Mouse (Mus musculus) cerebellum, adult 2 months (tissue): Measurements from ENCODE around the gene Timm17b. TPM values are rescaled to one million over a fixed set of nuclear protein-coding genes. Genes with fewer than 3 reads are reported as not detected.
"Not testable (repeated sequence)": the region's sequence is repeated elsewhere in the genome, so short reads cannot be mapped to it uniquely, and the experiment has no call there.

ENCODE experiments used
- DNase-seq, 2 experiments: peaks; one replicate each; pipeline ENCODE4 v3.0.0; 2021
- H3K27ac ChIP-seq: fragments of 200-500 bp; 2 replicates; pipeline ENCODE4 v1.5.1; 2012; ENCODE audit warnings: low read length, control low read depth, inconsistent platforms; ENCODE audit not compliant: insufficient read depth
- H3K27me3 ChIP-seq: fragments of 200-500 bp; 2 replicates; pipeline ENCODE4 v1.6.1; 2012; ENCODE audit warnings: inconsistent platforms, mild to moderate bottlenecking, low read length, moderate library complexity; ENCODE audit not compliant: control insufficient read depth, insufficient read depth
- H3K4me1 ChIP-seq: fragments of 200-500 bp; 2 replicates; pipeline ENCODE4 v1.6.1; 2011; ENCODE audit warnings: low read length; ENCODE audit not compliant: control insufficient read depth, insufficient read depth
- H3K4me3 ChIP-seq: fragments of 200-500 bp; replicated peaks from 2 replicates; pipeline ENCODE3; 2011; ENCODE audit warnings: mild to moderate bottlenecking, low read depth, low read length, control low read depth; ENCODE audit not compliant: insufficient read depth
- CTCF ChIP-seq: fragments of 200-500 bp; IDR thresholded peaks from 2 replicates; pipeline ENCODE4 v1.5.1; 2011; ENCODE audit warnings: low read depth, mild to moderate bottlenecking, control low read depth, low read length, moderate library complexity, borderline replicate concordance; ENCODE audit not compliant: insufficient read depth
- POLR2A ChIP-seq: fragments of 200-500 bp; IDR thresholded peaks from 2 replicates; pipeline ENCODE4 v1.6.1; 2011; ENCODE audit warnings: low read length, control low read depth, borderline replicate concordance; ENCODE audit not compliant: insufficient read depth
- WGBS: fragments of 180-500 bp; shearing (Covaris S2); methylation state at CpG from one replicate; pipeline ENCODE4 v1.1.7; 2018; 5-methylcytosine and 5-hydroxymethylcytosine counted together
- polyA plus RNA-seq: library from polyadenylated mRNA; depleted of rRNA; stranded (reverse); fragments of >200 nt; gene quantifications from 2 replicates; pipeline ENCODE4 v1.2.3, GENCODE M21; 2012

The Timm17b gene
- polyA plus RNA-seq, 1 experiment: 27.5 TPM

DNA sequence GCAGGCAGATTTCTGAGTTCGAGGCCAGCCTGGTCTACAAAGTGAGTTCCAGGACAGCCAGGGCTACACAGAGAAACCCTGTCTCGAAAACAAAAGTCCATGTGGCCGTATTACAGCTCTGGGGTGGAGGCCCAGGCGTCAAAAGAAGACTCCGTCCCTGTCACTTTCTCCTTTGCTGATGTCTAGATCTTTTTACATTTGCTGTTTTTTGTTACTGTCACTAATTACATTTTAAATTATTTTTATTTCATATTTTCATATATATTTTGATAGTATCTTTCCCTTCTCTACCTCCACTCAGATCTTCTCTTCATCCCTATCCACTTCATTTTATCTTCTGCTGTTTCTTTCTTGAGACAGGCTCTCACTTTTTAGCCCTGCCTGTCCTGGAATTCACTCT is 8.6 kb downstream of the Timm17b start, which contains the start of gene Gm10491:
Gene Gm10491 (minus strand): TSS at position 101 of the 400 bp plus-strand sequence.
- TF ChIP-seq POLR2A (no peak), CTCF (no peak)
- H3K27me3 ChIP-seq: no peaks in the 10 kb centered on the region
- H3K27ac ChIP-seq: no peak within 1 kb of the TSS
- no peak for DNase-seq
- no peak within 1 kb of the TSS for H3K4me3 ChIP-seq
- H3K4me1 ChIP-seq: no peaks in the 10 kb centered on the region
- 91% methylated on average over 5 of the region's 5 CpGs for WGBS

DNA sequence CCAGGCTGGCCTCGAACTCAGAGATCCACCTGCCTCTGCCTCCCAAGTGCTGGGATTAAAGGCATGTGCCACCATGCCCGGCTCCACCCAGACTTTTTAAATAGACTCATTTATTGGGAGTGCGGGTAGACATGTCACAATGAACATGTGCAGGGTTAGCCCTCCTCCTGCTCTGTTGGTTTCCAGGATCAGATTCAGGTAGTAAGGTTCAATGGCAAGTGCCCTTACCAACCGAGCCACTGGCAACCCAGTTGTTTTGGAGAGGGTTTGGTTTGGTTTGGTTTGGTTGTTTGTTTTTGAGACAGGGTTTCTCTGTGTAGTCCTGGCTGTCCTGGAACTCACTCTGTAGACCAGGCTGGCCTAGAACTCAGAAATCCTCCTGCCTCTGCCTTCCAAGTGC is 10.1 kb downstream of the Timm17b start, which contains the start of gene Gm10490:
Gene Gm10490 (plus strand): TSS at position 301 of the 400 bp plus-strand sequence.
- not testable (repeated sequence) for H3K4me3 ChIP-seq, H3K4me1 ChIP-seq, H3K27ac ChIP-seq, H3K27me3 ChIP-seq, DNase-seq
- WGBS: 91% methylated on average over 4 of the region's 4 CpGs

DNA sequence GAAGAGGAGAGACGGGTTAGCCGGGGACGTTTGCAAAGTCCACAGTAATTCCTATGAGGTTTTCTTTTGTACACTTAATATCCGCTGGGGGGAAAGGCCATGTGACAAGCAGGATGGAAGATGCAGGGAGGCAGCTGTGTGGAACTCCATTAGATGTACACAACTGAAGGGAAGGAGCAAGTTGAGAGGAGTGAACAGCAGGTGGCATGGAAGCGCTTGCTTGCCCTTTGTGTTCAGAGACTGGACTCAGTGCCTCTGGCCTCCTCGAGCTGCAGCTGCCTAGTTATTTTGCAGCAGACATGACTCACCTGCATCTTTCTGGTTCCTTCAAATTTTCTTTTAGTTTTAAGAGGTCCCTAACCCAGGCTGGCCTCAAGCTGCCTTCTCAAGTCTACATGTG is 11.3 kb downstream of the Timm17b start:
- TF ChIP-seq POLR2A (no peak), CTCF (no peak)
- H3K27me3 ChIP-seq: no peaks in the 10 kb centered on the region
- H3K27ac ChIP-seq: no peak overlapping the region
- no peak overlapping the region for H3K4me3 ChIP-seq
- no peak for DNase-seq
- 36% methylated on average over 6 of the region's 6 CpGs for WGBS
- no peaks in the 10 kb centered on the region for H3K4me1 ChIP-seq

DNA sequence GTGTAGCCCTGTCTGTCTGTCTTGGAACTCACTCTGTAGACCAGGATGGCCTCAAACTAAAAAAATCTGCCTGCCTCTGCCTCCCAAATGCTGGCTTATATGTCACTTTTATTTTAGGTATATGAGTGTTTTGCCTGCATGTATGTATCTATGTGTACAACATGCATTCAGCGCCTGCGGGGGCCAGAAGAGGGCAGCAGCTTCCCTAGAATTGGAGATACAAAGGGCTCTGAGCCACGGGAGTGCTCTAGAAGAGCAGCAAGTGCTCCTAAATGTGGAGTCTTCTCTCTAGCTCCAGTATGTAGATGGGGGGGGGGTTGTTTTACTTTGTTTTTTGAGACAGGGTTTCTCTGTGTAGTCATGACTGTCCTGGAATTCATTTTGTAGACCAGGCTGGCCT is 16.5 kb downstream of the Timm17b start:
- DNase-seq: peak in 1 of 2 experiments; percentile 50
- H3K4me3 ChIP-seq, H3K27ac ChIP-seq, H3K27me3 ChIP-seq, H3K4me1 ChIP-seq: not testable (repeated sequence)
- TF ChIP-seq CTCF: 0 out of 2 replicates have a peak, but pooled peaks have one; percentile 6
- 10% methylated on average over 3 of the region's 3 CpGs for WGBS

DNA sequence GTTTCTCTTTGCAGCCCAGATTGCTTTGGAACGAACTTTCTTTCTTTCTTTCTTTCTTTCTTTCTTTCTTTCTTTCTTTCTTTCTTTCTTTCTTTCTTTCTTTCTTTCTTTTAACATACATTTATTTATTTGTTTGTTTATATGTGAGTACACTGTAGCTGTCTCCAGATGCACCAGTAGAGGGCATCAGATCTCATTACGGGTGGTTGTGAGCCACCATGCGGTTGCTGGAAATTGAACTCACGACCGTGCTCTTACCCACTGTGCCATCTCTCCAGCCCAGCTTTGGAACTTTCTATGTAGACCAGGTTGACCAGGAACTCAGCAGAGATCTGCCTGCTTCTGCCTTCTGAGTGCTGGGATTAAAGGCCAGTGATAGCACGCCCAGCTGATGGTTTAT is 18.8 kb downstream of the Timm17b start:
- H3K4me3 ChIP-seq, H3K4me1 ChIP-seq, H3K27me3 ChIP-seq, H3K27ac ChIP-seq, DNase-seq: not testable (repeated sequence)
- 66% methylated on average over 6 of the region's 6 CpGs for WGBS

DNA sequence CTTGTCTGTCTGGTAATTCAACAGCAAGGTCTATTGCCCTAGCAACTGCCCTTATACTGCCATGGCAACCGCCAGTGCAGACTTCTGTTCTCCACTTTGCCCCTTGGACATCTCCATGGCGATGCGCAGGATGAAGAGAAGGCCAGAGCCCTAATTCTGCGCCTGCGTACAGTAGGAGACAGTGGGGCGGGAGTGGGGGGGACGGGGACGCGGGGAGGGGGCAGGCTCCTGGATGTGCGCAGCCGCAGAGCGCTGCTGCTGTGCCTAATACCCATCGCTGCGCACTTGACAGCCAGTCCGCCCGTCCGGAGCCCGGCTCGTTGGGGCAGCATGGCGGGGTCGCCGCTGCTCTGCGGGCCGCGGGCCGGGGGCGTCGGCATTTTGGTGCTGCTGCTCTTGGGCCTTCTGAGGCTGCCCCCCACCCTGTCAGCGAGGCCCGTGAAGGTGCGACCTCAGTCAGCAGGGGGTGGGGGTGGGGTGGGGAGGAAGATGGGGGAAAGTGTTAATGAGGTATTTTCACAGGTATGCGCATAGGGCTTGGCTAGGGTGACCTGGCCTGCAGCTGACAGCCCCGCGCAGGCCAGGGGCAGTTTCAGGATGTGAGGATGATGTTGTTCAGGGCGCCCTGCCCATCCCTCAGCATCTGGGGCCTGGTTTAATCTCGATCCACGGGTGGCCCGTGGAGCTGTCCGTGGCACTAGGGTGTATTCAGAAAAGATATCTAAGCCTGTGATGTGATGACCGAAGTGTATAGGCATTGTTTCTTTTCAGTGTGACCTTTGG is 20.6 kb downstream of the Timm17b start, which contains the start of gene Pcsk1n:
Gene Pcsk1n (plus strand): TSS at position 222 of the 783 bp plus-strand sequence.
- peak; percentile 72 to 74 for DNase-seq
- Histone ChIP-seq H3K27me3 (no peaks in the 10 kb centered on the region), H3K4me3 (peak within 1 kb of the TSS; percentile 86), H3K4me1 (peaks cover 3% of the 10 kb centered on the region), H3K27ac (peak within 1 kb of the TSS; percentile 86)
- WGBS: 9% methylated on average over 23 of the region's 40 CpGs
- TF ChIP-seq POLR2A: peak; percentile 73
- no peak for TF ChIP-seq CTCF

DNA sequence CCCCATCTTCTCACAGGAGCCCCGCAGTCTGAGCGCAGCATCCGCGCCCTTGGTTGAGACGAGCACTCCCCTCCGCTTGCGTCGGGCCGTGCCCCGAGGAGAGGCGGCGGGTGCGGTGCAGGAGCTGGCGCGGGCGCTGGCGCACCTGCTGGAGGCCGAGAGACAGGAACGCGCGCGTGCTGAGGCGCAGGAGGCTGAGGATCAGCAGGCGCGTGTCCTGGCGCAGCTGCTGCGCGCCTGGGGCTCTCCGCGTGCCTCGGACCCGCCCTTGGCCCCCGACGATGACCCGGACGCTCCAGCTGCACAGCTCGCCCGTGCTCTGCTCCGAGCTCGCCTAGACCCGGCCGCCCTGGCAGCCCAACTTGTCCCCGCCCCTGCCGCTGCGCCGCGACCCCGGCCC is 22.9 kb downstream of the Timm17b start:
- no peaks in the 10 kb centered on the region for H3K27me3 ChIP-seq
- peak overlapping the region; percentile 34 for H3K4me3 ChIP-seq
- TF ChIP-seq POLR2A (no peak), CTCF (no peak)
- 4% methylated on average over 37 of the region's 48 CpGs for WGBS
- peaks cover 3% of the 10 kb centered on the region for H3K4me1 ChIP-seq
- peak; percentile 42 to 44 for DNase-seq
- no peak overlapping the region for H3K27ac ChIP-seq

DNA sequence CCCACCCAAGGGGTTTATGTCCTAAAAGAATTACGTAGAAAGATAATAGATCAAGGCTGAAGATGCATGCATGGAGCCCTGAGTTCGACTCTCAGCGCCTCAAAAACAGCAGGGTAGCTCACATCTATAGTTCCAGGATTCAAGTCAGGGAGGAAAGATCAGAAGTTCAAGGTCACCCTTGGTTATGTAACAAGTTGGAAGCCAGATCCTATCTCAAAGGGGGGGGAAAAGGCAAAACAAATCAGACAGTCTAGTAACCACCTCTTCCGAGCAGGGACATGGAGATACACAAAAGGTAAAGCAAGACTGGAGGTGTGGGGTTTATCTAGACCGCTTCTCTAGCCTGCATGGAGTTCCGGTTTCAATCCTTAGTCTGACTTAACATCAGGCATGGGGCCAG is 27.1 kb downstream of the Timm17b start:
- no peak for DNase-seq
- H3K4me3 ChIP-seq: no peak overlapping the region
- TF ChIP-seq CTCF (no peak), POLR2A (no peak)
- 83% methylated on average over 6 of the region's 6 CpGs for WGBS
- no peaks in the 10 kb centered on the region for H3K27me3 ChIP-seq
- peaks cover 3% of the 10 kb centered on the region for H3K4me1 ChIP-seq
- H3K27ac ChIP-seq: no peak overlapping the region
